Mouse (Mus musculus) ovary, postnatal 14 days (tissue): Measurements from ENCODE around the gene Zic3.

Experiments used
- DNase-seq: peaks from one replicate; pipeline ENCODE4 v3.0.0; 2022; ENCODE audit warnings: low spot score

Gene Zic3

DNA sequence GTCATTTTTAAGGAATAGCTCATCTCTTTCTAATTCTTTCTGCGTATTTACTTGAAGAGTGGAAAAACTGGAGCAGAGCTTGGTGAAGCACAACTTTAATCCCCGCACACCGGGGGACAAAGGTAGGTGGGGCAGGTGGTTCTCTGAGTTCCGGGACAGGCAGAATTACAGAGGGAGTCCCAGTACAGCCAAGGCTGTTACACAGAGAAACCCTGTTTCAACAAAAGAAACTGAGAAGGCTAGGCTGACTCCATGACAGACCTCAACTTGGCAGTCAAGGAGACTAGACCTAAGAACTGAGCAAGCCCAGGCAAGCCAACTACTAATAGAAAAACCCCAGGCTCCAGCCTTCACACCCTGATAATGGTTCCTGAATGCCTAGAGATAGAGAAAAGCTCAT is 20.0 kb downstream of the Zic3 start:
- DNase-seq: no peak
